In the genomic region with DNA sequence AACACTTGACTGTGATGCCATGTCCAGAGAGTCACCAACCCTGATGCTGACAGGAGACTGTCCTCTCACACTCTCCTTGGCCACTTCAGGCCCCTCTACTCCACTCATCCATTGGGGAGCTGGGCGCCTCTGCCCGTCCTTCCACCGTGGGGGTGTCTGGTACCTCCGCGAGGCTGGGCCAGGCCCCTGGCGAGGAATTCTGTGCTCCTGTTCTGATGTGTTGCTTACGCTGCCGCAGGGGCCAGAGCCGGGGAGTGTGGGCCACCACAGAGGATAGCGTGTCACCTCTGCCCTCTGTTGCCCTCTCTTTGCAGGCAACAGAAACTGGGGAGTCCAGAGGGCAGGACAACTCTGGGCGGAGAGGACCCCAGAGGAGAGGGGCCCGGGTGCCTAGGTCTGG, we compare ENCODE assay signal across 10 mouse cellular contexts. TPM values are rescaled to one million over a fixed set of nuclear protein-coding genes. Genes with fewer than 3 reads are reported as not detected.
DNase-seq lines count a peak whose midpoint lies in the region; ATAC-seq and TF ChIP-seq lines count a peak whose summit lies in the region.
"Had no signal": no experiment of that assay in that cellular context is flagged by ENCODE, and none has a peak within 500 bp of the region (broad histone marks: within the 10 kb centered on the region; RNA-seq: fewer than 3 reads in every experiment).

No protein-coding gene starts in this region.

- no peaks in the 10 kb centered on the region for H3K9me3 ChIP-seq in heart, postnatal 0 days (replicated peaks; ENCODE audit: control insufficient read depth, low read length)
- no peaks in the 10 kb centered on the region for H3K9me3 ChIP-seq in embryonic facial prominence, embryonic 15.5 days (replicated peaks)
- no peaks in the 10 kb centered on the region for H3K9me3 ChIP-seq in intestine, embryonic 15.5 days
- H3K9me3 ChIP-seq in midbrain, embryonic 15.5 days: no peaks in the 10 kb centered on the region

- H3K36me3 ChIP-seq in heart, postnatal 0 days (replicated peaks; ENCODE audit: control insufficient read depth, insufficient read depth, low read length): no peaks in the 10 kb centered on the region
- H3K36me3 ChIP-seq in embryonic facial prominence, embryonic 15.5 days: no peaks in the 10 kb centered on the region
- H3K36me3 ChIP-seq in intestine, embryonic 15.5 days: no peaks in the 10 kb centered on the region
- H3K36me3 ChIP-seq in midbrain, embryonic 15.5 days (replicated peaks): peaks cover 16% of the 10 kb centered on the region; the same call in 1 of the 2 replicates

- peak overlapping the region; percentile 28 for H3K4me3 ChIP-seq in heart, postnatal 0 days (ENCODE audit: low read depth, low read length)
- peak overlapping the region; percentile 50 for H3K4me3 ChIP-seq in embryonic facial prominence, embryonic 15.5 days (replicated peaks)
- H3K4me3 ChIP-seq in intestine, embryonic 15.5 days (replicated peaks): peak overlapping the region; percentile 43
- no peak overlapping the region for H3K4me3 ChIP-seq in midbrain, embryonic 15.5 days
- H3K4me3 ChIP-seq: myocyte had no signal

- H3K4me2 ChIP-seq in heart, postnatal 0 days (ENCODE audit: low read depth, low read length): peak overlapping the region; percentile 59
- peak overlapping the region; percentile 87 for H3K4me2 ChIP-seq in embryonic facial prominence, embryonic 15.5 days (replicated peaks)
- H3K4me2 ChIP-seq in intestine, embryonic 15.5 days (replicated peaks): peak overlapping the region; percentile 91
- H3K4me2 ChIP-seq in midbrain, embryonic 15.5 days: 0 out of 2 replicates have a peak overlapping the region, but pooled peaks have one; percentile 40

- H3K27ac ChIP-seq in heart, postnatal 0 days (ENCODE audit: low read depth): no peak overlapping the region
- H3K27ac ChIP-seq in embryonic facial prominence, embryonic 15.5 days (replicated peaks): no peak overlapping the region
- no peak overlapping the region for H3K27ac ChIP-seq in intestine, embryonic 15.5 days
- no peak overlapping the region for H3K27ac ChIP-seq in midbrain, embryonic 15.5 days

- WGBS in heart, postnatal 0 days: 41% methylated on average over 12 of the region's 12 CpGs
- 34% methylated on average over 12 of the region's 12 CpGs for WGBS in embryonic facial prominence, embryonic 15.5 days
- WGBS in intestine, embryonic 15.5 days: 43% methylated on average over 12 of the region's 12 CpGs
- 42% methylated on average over 12 of the region's 12 CpGs for WGBS in midbrain, embryonic 15.5 days

- ATAC-seq in heart, postnatal 0 days (ENCODE audit: insufficient read depth, low read depth): no peak
- ATAC-seq in embryonic facial prominence, embryonic 15.5 days (ENCODE audit: insufficient number of reproducible peaks, low FRiP score, low TSS enrichment, low read depth): no peak
- peak; percentile 2 for ATAC-seq in intestine, embryonic 15.5 days
- ATAC-seq in midbrain, embryonic 15.5 days (replicated peaks): peak; percentile 28

- no peak for TF ChIP-seq EP300 in heart, postnatal 0 days (IDR thresholded peaks at IDR 0.05; ENCODE audit: low read depth)

- peaks cover 6% of the 10 kb centered on the region; the same call in 1 of the 2 replicates for H3K4me1 ChIP-seq in heart, postnatal 0 days (ENCODE audit: control insufficient read depth, insufficient read depth)
- H3K4me1 ChIP-seq in embryonic facial prominence, embryonic 15.5 days: peaks cover 20% of the 10 kb centered on the region
- H3K4me1 ChIP-seq in intestine, embryonic 15.5 days (replicated peaks): peaks cover 14% of the 10 kb centered on the region
- H3K4me1 ChIP-seq in midbrain, embryonic 15.5 days: peaks cover 15% of the 10 kb centered on the region

- H3K9ac ChIP-seq in heart, postnatal 0 days (replicated peaks; ENCODE audit: low read depth, low read length): peak overlapping the region; percentile 8; the same call in 1 of the 2 replicates
- no peak overlapping the region for H3K9ac ChIP-seq in embryonic facial prominence, embryonic 15.5 days
- peak overlapping the region; percentile 62; the same call in 1 of the 2 replicates for H3K9ac ChIP-seq in intestine, embryonic 15.5 days
- no peak overlapping the region for H3K9ac ChIP-seq in midbrain, embryonic 15.5 days

- no peak for DNase-seq in heart, postnatal 0 days (ENCODE audit: low spot score)
- no peak for DNase-seq in heart, postnatal 4 days
- DNase-seq in layer of hippocampus, adult 9-10 months (ENCODE audit: low spot score): no peak
- no peak for DNase-seq in spleen, postnatal 10 days (ENCODE audit: low spot score in 2 of 2)
- no peak for DNase-seq in adrenal gland, postnatal 36 days

- peaks cover 46% of the 10 kb centered on the region for H3K27me3 ChIP-seq in heart, postnatal 0 days (ENCODE audit: control insufficient read depth, insufficient read depth, low read length)
- H3K27me3 ChIP-seq in embryonic facial prominence, embryonic 15.5 days: 0 out of 2 replicates have a peak, but pooled peaks cover 4% of the 10 kb centered on the region
- H3K27me3 ChIP-seq in intestine, embryonic 15.5 days (replicated peaks): no peaks in the 10 kb centered on the region
- H3K27me3 ChIP-seq in midbrain, embryonic 15.5 days (replicated peaks): no peaks in the 10 kb centered on the region
- H3K27me3 ChIP-seq: CH12.LX had no signal

- no peak for TF ChIP-seq CTCF in heart, postnatal 0 days (IDR thresholded peaks at IDR 0.05; ENCODE audit: low read depth)

RNA-seq across cellular contexts. Expression of gene Mpo, which starts 14.5 kb away (rescaled TPM):
- total RNA-seq in heart, postnatal 0 days (2014; rRNA removed; ENCODE audit: low replicate concordance): 0.46 and 2.6 TPM in 2 replicates
- polyA plus RNA-seq in heart, postnatal 0 days (2015; fragmentation: Nextera tagmentation; extraction: Ambion mirVana): 0.26 and 0.36 TPM in 2 replicates
- under 1 TPM; 0.14 to 0.33 TPM for total RNA-seq in heart, postnatal 4 days (2021)
- polyA plus RNA-seq in embryonic facial prominence, embryonic 15.5 days (2015; fragmentation: Nextera tagmentation; extraction: Ambion mirVana): 0.85 and 1.1 TPM in 2 replicates
- 2.9 and 5.9 TPM in 2 replicates for polyA plus RNA-seq in intestine, embryonic 15.5 days (2015; fragmentation: Nextera tagmentation; extraction: Ambion mirVana)
- polyA plus RNA-seq in midbrain, embryonic 15.5 days (2015; fragmentation: Nextera tagmentation; extraction: Ambion mirVana): 0.12 and 1.2 TPM in 2 replicates
- under 1 TPM in 1 of 2 experiments, not detected in 1; 0.40 TPM for total RNA-seq in adrenal gland, postnatal 36 days (2021)
- total RNA-seq: CH12.LX had no signal
- polyA plus RNA-seq: myocyte had no signal

RNA-seq across cellular contexts. Expression of gene Tspoap1, which starts 18.6 kb away (rescaled TPM):
- total RNA-seq in heart, postnatal 0 days (2014; rRNA removed; ENCODE audit: low replicate concordance): 1.6 TPM in 1 of 2 replicates, not detected in the other
- 0.12 TPM in 1 of 2 replicates, not detected in the other for polyA plus RNA-seq in heart, postnatal 0 days (2015; fragmentation: Nextera tagmentation; extraction: Ambion mirVana)
- under 1 TPM in 1 of 2 experiments, not detected in 1; 0.07 TPM for total RNA-seq in heart, postnatal 4 days (2021)
- 4.0 and 5.9 TPM in 2 replicates for polyA plus RNA-seq in embryonic facial prominence, embryonic 15.5 days (2015; fragmentation: Nextera tagmentation; extraction: Ambion mirVana)
- polyA plus RNA-seq in intestine, embryonic 15.5 days (2015; fragmentation: Nextera tagmentation; extraction: Ambion mirVana): 0.96 and 1.5 TPM in 2 replicates
- 65.8 and 72.5 TPM in 2 replicates for polyA plus RNA-seq in midbrain, embryonic 15.5 days (2015; fragmentation: Nextera tagmentation; extraction: Ambion mirVana)
- total RNA-seq in adrenal gland, postnatal 36 days (2021): 1 to 10 TPM; 3.5 to 5.0 TPM

RNA-seq across cellular contexts. Expression of gene Supt4a, which starts 41.6 kb away (rescaled TPM):
- total RNA-seq in heart, postnatal 0 days (2014; rRNA removed; ENCODE audit: low replicate concordance): 50.3 and 73.7 TPM in 2 replicates
- polyA plus RNA-seq in heart, postnatal 0 days (2015; fragmentation: Nextera tagmentation; extraction: Ambion mirVana): 101 and 104 TPM in 2 replicates
- 10 to 100 TPM; 47.9 to 49.9 TPM for total RNA-seq in heart, postnatal 4 days (2021)
- polyA plus RNA-seq in embryonic facial prominence, embryonic 15.5 days (2015; fragmentation: Nextera tagmentation; extraction: Ambion mirVana): 158 and 165 TPM in 2 replicates
- polyA plus RNA-seq in intestine, embryonic 15.5 days (2015; fragmentation: Nextera tagmentation; extraction: Ambion mirVana): 117 and 121 TPM in 2 replicates
- 136 and 137 TPM in 2 replicates for polyA plus RNA-seq in midbrain, embryonic 15.5 days (2015; fragmentation: Nextera tagmentation; extraction: Ambion mirVana)
- total RNA-seq in adrenal gland, postnatal 36 days (2021): 10 to 100 TPM; 60.5 to 90.0 TPM

RNA-seq across cellular contexts. Expression of gene Lpo, which starts 49.2 kb away (rescaled TPM):
- 0.19 TPM in 1 of 2 replicates, not detected in the other for total RNA-seq in heart, postnatal 0 days (2014; rRNA removed; ENCODE audit: low replicate concordance)
- polyA plus RNA-seq in heart, postnatal 0 days (2015; fragmentation: Nextera tagmentation; extraction: Ambion mirVana): not detected in 2 replicates
- total RNA-seq in heart, postnatal 4 days (2021): not detected
- 0.21 and 0.29 TPM in 2 replicates for polyA plus RNA-seq in embryonic facial prominence, embryonic 15.5 days (2015; fragmentation: Nextera tagmentation; extraction: Ambion mirVana)
- 0.05 TPM in 1 of 2 replicates, not detected in the other for polyA plus RNA-seq in intestine, embryonic 15.5 days (2015; fragmentation: Nextera tagmentation; extraction: Ambion mirVana)
- 1.5 and 1.8 TPM in 2 replicates for polyA plus RNA-seq in midbrain, embryonic 15.5 days (2015; fragmentation: Nextera tagmentation; extraction: Ambion mirVana)
- total RNA-seq in adrenal gland, postnatal 36 days (2021): not detected
- total RNA-seq: CH12.LX had no signal
- polyA plus RNA-seq: myocyte had no signal

Comparison
In these comparisons a context has a peak if more than half of its experiments do, and no peak if none do; other contexts are left out.
1. ATAC-seq: peak in intestine, embryonic 15.5 days (single experiment) and midbrain, embryonic 15.5 days (single experiment); none in heart, postnatal 0 days (single experiment) and embryonic facial prominence, embryonic 15.5 days (single experiment).
2. H3K4me2 ChIP-seq: peak in every context shown above with its lines; median percentile 91 in intestine, embryonic 15.5 days; 87 in embryonic facial prominence, embryonic 15.5 days; 59 in heart, postnatal 0 days; 40 in midbrain, embryonic 15.5 days.
3. H3K9ac ChIP-seq: peak in heart, postnatal 0 days (single experiment) and intestine, embryonic 15.5 days (single experiment); none in embryonic facial prominence, embryonic 15.5 days (single experiment) and midbrain, embryonic 15.5 days (single experiment).